Mouse (Mus musculus) limb, embryonic 14.5 days (tissue): ENCODE measurements around the gene Zcwpw1. TPM values are rescaled to one million over a fixed set of nuclear protein-coding genes. Genes with fewer than 3 reads are reported as not detected.

Source experiments
- ATAC-seq: fragments of 200-750 bp; cut with Nextera tagmentation; 2 replicates; pipeline ENCODE4 v1.8.0; 2017; ENCODE audit warnings: low read depth, moderate number of reproducible peaks, moderate TSS enrichment; ENCODE audit not compliant: low FRiP score
- DNase-seq: peaks from one replicate; pipeline ENCODE4 v3.0.0-alpha.2; 2015; ENCODE audit warnings: low spot score
- H3K27ac ChIP-seq: fragments of 300-500 bp; sonication (generic); replicated peaks from 2 replicates; pipeline ENCODE4 v1.5.1; 2014; ENCODE audit warnings: low read depth, mild to moderate bottlenecking, low read length, moderate library complexity, mixed read lengths
- H3K27me3 ChIP-seq: fragments of 300-500 bp; sonication (generic); 2 replicates; pipeline ENCODE4 v1.6.1; 2014; ENCODE audit warnings: low read length, mixed read lengths; ENCODE audit not compliant: control insufficient read depth, insufficient read depth
- H3K36me3 ChIP-seq: fragments of 300-500 bp; sonication (generic); 2 replicates; pipeline ENCODE4 v1.6.1; 2014; ENCODE audit warnings: mild to moderate bottlenecking, low read length, moderate library complexity, mixed read lengths; ENCODE audit not compliant: control insufficient read depth, insufficient read depth
- H3K4me1 ChIP-seq: fragments of 300-500 bp; sonication (generic); 2 replicates; pipeline ENCODE4 v1.6.1; 2014; ENCODE audit warnings: antibody characterized with exemption, low read length, mixed read lengths; ENCODE audit not compliant: control insufficient read depth, insufficient read depth
- H3K4me2 ChIP-seq: fragments of 300-500 bp; sonication (generic); replicated peaks from 2 replicates; pipeline ENCODE4 v1.6.1; 2014; ENCODE audit warnings: low read depth, mild to moderate bottlenecking, low read length, moderate library complexity; ENCODE audit not compliant: severe bottlenecking
- H3K4me3 ChIP-seq: fragments of 300-500 bp; sonication (generic); replicated peaks from 2 replicates; pipeline ENCODE4 v1.5.1; 2014; ENCODE audit warnings: low read length
- H3K9ac ChIP-seq: fragments of 300-500 bp; sonication (generic); 2 replicates; pipeline ENCODE4 v1.6.1; 2014; ENCODE audit warnings: mild to moderate bottlenecking, low read depth, low read length, moderate library complexity; ENCODE audit not compliant: severe bottlenecking
- H3K9me3 ChIP-seq: fragments of 300-500 bp; sonication (generic); 2 replicates; pipeline ENCODE4 v1.6.1; 2016; ENCODE audit warnings: low read length; ENCODE audit not compliant: control insufficient read depth
- POLR2A ChIP-seq: fragments of 200-500 bp; IDR thresholded peaks from 2 replicates; pipeline ENCODE4 v1.8.0; 2012; ENCODE audit warnings: inconsistent platforms, mild to moderate bottlenecking, moderate library complexity, borderline replicate concordance; ENCODE audit not compliant: insufficient read depth, insufficient read length; ENCODE audit errors: extremely low read depth
- WGBS: fragments of 180-500 bp; shearing (Covaris S2); extraction: QIAGEN DNeasy Blood & Tissue Kit; methylation state at CpG from one replicate; pipeline ENCODE4 v1.1.7; 2014; 5-methylcytosine and 5-hydroxymethylcytosine counted together
- polyA plus RNA-seq, 2 experiments: library from polyadenylated mRNA; depleted of rRNA in 1 of 2; stranded (reverse) in 1 of 2; unstranded in 1 of 2; fragments of >200 nt; fragmentation: Nextera tagmentation in 1 of 2; extraction: Ambion mirVana in 1 of 2; gene quantifications; 2 replicates each; pipeline versions ENCODE4 v1.2.1 to v1.2.3; 2012 to 2014

The Zcwpw1 gene
- polyA plus RNA-seq, 2 experiments = 17.3 to 30.1 TPM

- peak overlapping the region; percentile 87 for H3K4me3 ChIP-seq
- under 1% methylated on average over 76 of the region's 79 CpGs for WGBS
- DNase-seq (peak; percentile 100), ATAC-seq (peak; percentile 92)
- peak overlapping the region; percentile 83 for H3K9ac ChIP-seq
- no peaks in the 10 kb centered on the region for H3K27me3 ChIP-seq
- peak overlapping the region; percentile 98 for H3K27ac ChIP-seq
- H3K9me3 ChIP-seq = no peaks in the 10 kb centered on the region
- peaks cover 36% of the 10 kb centered on the region for H3K36me3 ChIP-seq
- peaks cover 30% of the 10 kb centered on the region for H3K4me1 ChIP-seq
- H3K4me2 ChIP-seq = peak overlapping the region; percentile 83
- TF ChIP-seq POLR2A = peak; percentile 97; the same call in 1 of the 2 replicates
These were observed 1.3 kb upstream of the Zcwpw1 start for GRCm38 (mm10) chr5:137786109-137786942.

GRCm38 (mm10) chr5:137788171-137788570, 573 bp downstream of the Zcwpw1 start:
- no peak for DNase-seq
- Histone ChIP-seq H3K36me3 (peaks cover 17% of the 10 kb centered on the region), H3K9ac (no peak overlapping the region), H3K4me2 (peak overlapping the region; percentile 82), H3K4me1 (peaks cover 27% of the 10 kb centered on the region), H3K27me3 (no peaks in the 10 kb centered on the region), H3K27ac (no peak overlapping the region), H3K4me3 (peak overlapping the region; percentile 87), H3K9me3 (no peaks in the 10 kb centered on the region)
- TF ChIP-seq POLR2A = no peak
- WGBS = 69% methylated on average over 24 of the region's 24 CpGs
- no peak for ATAC-seq

- no peak overlapping the region for H3K4me3 ChIP-seq
- H3K9me3 ChIP-seq = no peaks in the 10 kb centered on the region
- 87% methylated on average over 2 of the region's 2 CpGs for WGBS
- DNase-seq = no peak
- no peak overlapping the region for H3K27ac ChIP-seq
- ATAC-seq = no peak
- no peak overlapping the region for H3K4me2 ChIP-seq
- H3K4me1 ChIP-seq = peaks cover 19% of the 10 kb centered on the region
- H3K36me3 ChIP-seq = peaks cover 8% of the 10 kb centered on the region; the same call in 1 of the 2 replicates
- no peaks in the 10 kb centered on the region for H3K27me3 ChIP-seq
- TF ChIP-seq POLR2A = no peak
- no peak overlapping the region for H3K9ac ChIP-seq
These were observed 1.4 kb downstream of the Zcwpw1 start for GRCm38 (mm10) chr5:137788946-137789531.

GRCm38 (mm10) chr5:137791553-137791952, 4.0 kb downstream of the Zcwpw1 start:
- DNase-seq (no peak), ATAC-seq (no peak)
- no peak for TF ChIP-seq POLR2A
- Histone ChIP-seq H3K4me3 (no peak overlapping the region), H3K4me2 (no peak overlapping the region), H3K4me1 (peaks cover 6% of the 10 kb centered on the region; the same call in 1 of the 2 replicates), H3K9me3 (no peaks in the 10 kb centered on the region), H3K27me3 (no peaks in the 10 kb centered on the region), H3K36me3 (no peaks in the 10 kb centered on the region), H3K9ac (no peak overlapping the region), H3K27ac (no peak overlapping the region)

GRCm38 (mm10) chr5:137796606-137797005, 9.0 kb downstream of the Zcwpw1 start:
- TF ChIP-seq POLR2A = no peak
- no peaks in the 10 kb centered on the region for H3K4me1 ChIP-seq
- no peak overlapping the region for H3K4me3 ChIP-seq
- 80% methylated on average over 3 of the region's 3 CpGs for WGBS
- H3K4me2 ChIP-seq = no peak overlapping the region
- ATAC-seq (no peak), DNase-seq (no peak)
- no peaks in the 10 kb centered on the region for H3K9me3 ChIP-seq
- H3K27me3 ChIP-seq = no peaks in the 10 kb centered on the region
- no peaks in the 10 kb centered on the region; the same call in 1 of the 2 replicates for H3K36me3 ChIP-seq
- no peak overlapping the region for H3K9ac ChIP-seq
- H3K27ac ChIP-seq = no peak overlapping the region; the same call in 1 of the 2 replicates
